In genomic region chr7:19532240-19532639, GRCm38 (mm10) we compare ENCODE assay signal across 24 mouse cellular contexts. TPM values are rescaled to one million over a fixed set of nuclear protein-coding genes. Genes with fewer than 3 reads are reported as not detected.
A peak's percentile ranks its signal among the peaks of the same experiment; 100 is the strongest.
DNase-seq lines count a peak whose midpoint lies in the region; ATAC-seq and TF ChIP-seq lines count a peak whose summit lies in the region.
"Had no signal": no experiment of that assay in that cellular context is flagged by ENCODE, and none has a peak within 500 bp of the region (broad histone marks: within the 10 kb centered on the region; RNA-seq: fewer than 3 reads in every experiment).

No protein-coding gene starts in this region.

- no peak overlapping the region for H3K9ac ChIP-seq in forebrain, embryonic 12.5 days
- H3K9ac ChIP-seq in forebrain, postnatal 0 days: no peak overlapping the region
- H3K9ac ChIP-seq in lung, embryonic 15.5 days: no peak overlapping the region
- H3K9ac ChIP-seq in lung, postnatal 0 days (replicated peaks; ENCODE audit: low read depth): no peak overlapping the region
- H3K9ac ChIP-seq in embryonic facial prominence, embryonic 14.5 days (ENCODE audit: low read depth, low read length): no peak overlapping the region
- H3K9ac ChIP-seq: embryonic facial prominence, embryonic 15.5 days; forebrain, embryonic 15.5 days; heart, embryonic 15.5 days; hindbrain, embryonic 14.5 days had no signal

- 0 out of 2 replicates have a peak overlapping the region, but pooled peaks have one; percentile 19 for H3K27ac ChIP-seq in forebrain, embryonic 12.5 days
- no peak overlapping the region for H3K27ac ChIP-seq in forebrain, postnatal 0 days (ENCODE audit: low read depth, low read length)
- H3K27ac ChIP-seq in lung, embryonic 15.5 days: no peak overlapping the region
- H3K27ac ChIP-seq in lung, postnatal 0 days (ENCODE audit: low read length): no peak overlapping the region
- H3K27ac ChIP-seq in embryonic facial prominence, embryonic 14.5 days (replicated peaks; ENCODE audit: low read depth, low read length): 0 out of 2 replicates have a peak overlapping the region, but pooled peaks have one; percentile 10
- H3K27ac ChIP-seq: embryonic facial prominence, embryonic 15.5 days; forebrain, embryonic 10.5 days; forebrain, embryonic 15.5 days; heart, embryonic 15.5 days; hindbrain, embryonic 10.5 days; hindbrain, embryonic 14.5 days had no signal

- no peak for DNase-seq in forebrain, postnatal 0 days
- no peak for DNase-seq in lung, postnatal 0 days (ENCODE audit: low spot score)
- peak; percentile 68 for DNase-seq in embryonic facial prominence, embryonic 14.5 days (ENCODE audit: low spot score)
- DNase-seq in T-cell, adult 2 months (ENCODE audit: low spot score): no peak
- DNase-seq: adrenal gland, adult 8-10 months; adrenal gland, postnatal 36 days; cerebellum, adult 11 months; cerebellum, adult 8-10 months; embryo, embryonic 11 days; gastrocnemius, postnatal 10 days; heart, adult 18-20 months had no signal

- no peak for TF ChIP-seq CTCF in forebrain, postnatal 0 days (IDR thresholded peaks at IDR 0.05; ENCODE audit: low read depth)
- no peak for TF ChIP-seq CTCF in lung, postnatal 0 days (IDR thresholded peaks at IDR 0.05)

- no peak overlapping the region for H3K4me3 ChIP-seq in forebrain, embryonic 12.5 days (replicated peaks)
- no peak overlapping the region for H3K4me3 ChIP-seq in forebrain, postnatal 0 days (ENCODE audit: low read depth, low read length)
- H3K4me3 ChIP-seq in lung, embryonic 15.5 days: no peak overlapping the region
- no peak overlapping the region for H3K4me3 ChIP-seq in lung, postnatal 0 days (ENCODE audit: low read depth, low read length)
- no peak overlapping the region for H3K4me3 ChIP-seq in embryonic facial prominence, embryonic 14.5 days (ENCODE audit: low read depth, low read length)
- H3K4me3 ChIP-seq: embryonic facial prominence, embryonic 15.5 days; erythroblast, embryonic 14.5 days; forebrain, embryonic 10.5 days; forebrain, embryonic 15.5 days; heart, embryonic 15.5 days; hindbrain, embryonic 10.5 days had no signal

- WGBS in forebrain, embryonic 12.5 days: 94% methylated on average over 13 of the region's 14 CpGs
- WGBS in forebrain, postnatal 0 days: 84% methylated on average over 14 of the region's 14 CpGs
- 80% methylated on average over 14 of the region's 14 CpGs for WGBS in lung, embryonic 15.5 days
- 76% methylated on average over 14 of the region's 14 CpGs for WGBS in lung, postnatal 0 days
- 84% methylated on average over 14 of the region's 14 CpGs for WGBS in embryonic facial prominence, embryonic 14.5 days

- no peak for TF ChIP-seq EP300 in lung, postnatal 0 days (IDR thresholded peaks at IDR 0.05)

- H3K36me3 ChIP-seq in forebrain, embryonic 12.5 days (replicated peaks): peaks cover 71% of the 10 kb centered on the region
- H3K36me3 ChIP-seq in forebrain, postnatal 0 days (ENCODE audit: insufficient read depth): peaks cover 60% of the 10 kb centered on the region
- peaks cover 53% of the 10 kb centered on the region for H3K36me3 ChIP-seq in lung, embryonic 15.5 days
- H3K36me3 ChIP-seq in lung, postnatal 0 days (ENCODE audit: insufficient read depth, low read length): peaks cover 26% of the 10 kb centered on the region
- H3K36me3 ChIP-seq in embryonic facial prominence, embryonic 14.5 days (ENCODE audit: control insufficient read depth, insufficient read depth, low read length): peaks cover 68% of the 10 kb centered on the region

- H3K9me3 ChIP-seq in forebrain, embryonic 12.5 days: no peaks in the 10 kb centered on the region
- no peaks in the 10 kb centered on the region for H3K9me3 ChIP-seq in forebrain, postnatal 0 days (ENCODE audit: low read length)
- H3K9me3 ChIP-seq in lung, embryonic 15.5 days: no peaks in the 10 kb centered on the region
- no peaks in the 10 kb centered on the region for H3K9me3 ChIP-seq in lung, postnatal 0 days (ENCODE audit: low read length)
- H3K9me3 ChIP-seq in embryonic facial prominence, embryonic 14.5 days (ENCODE audit: control insufficient read depth, low read length): no peaks in the 10 kb centered on the region
- H3K9me3 ChIP-seq: embryonic facial prominence, embryonic 15.5 days; forebrain, embryonic 10.5 days; forebrain, embryonic 15.5 days; heart, embryonic 15.5 days; hindbrain, embryonic 10.5 days had no signal

- no peaks in the 10 kb centered on the region for H3K4me1 ChIP-seq in forebrain, embryonic 12.5 days
- no peaks in the 10 kb centered on the region for H3K4me1 ChIP-seq in forebrain, postnatal 0 days (ENCODE audit: insufficient read depth)
- H3K4me1 ChIP-seq in lung, embryonic 15.5 days: no peaks in the 10 kb centered on the region
- H3K4me1 ChIP-seq in lung, postnatal 0 days (ENCODE audit: insufficient read depth, low read depth, low read length): no peaks in the 10 kb centered on the region
- no peaks in the 10 kb centered on the region for H3K4me1 ChIP-seq in embryonic facial prominence, embryonic 14.5 days (ENCODE audit: control insufficient read depth, insufficient read depth, low read length)
- H3K4me1 ChIP-seq: embryonic facial prominence, embryonic 15.5 days; forebrain, embryonic 10.5 days; forebrain, embryonic 15.5 days had no signal

- ATAC-seq in forebrain, embryonic 12.5 days (ENCODE audit: low FRiP score): no peak
- no peak for ATAC-seq in forebrain, postnatal 0 days
- ATAC-seq in lung, embryonic 15.5 days (ENCODE audit: borderline replicate concordance, extremely low read depth, low FRiP score, low TSS enrichment): 0 out of 2 replicates have a peak, but pooled peaks have one; percentile 24
- no peak for ATAC-seq in lung, postnatal 0 days
- ATAC-seq in embryonic facial prominence, embryonic 14.5 days (ENCODE audit: low read depth): 0 out of 2 replicates have a peak, but pooled peaks have one; percentile 24
- ATAC-seq in cerebellum, adult (ENCODE audit: insufficient number of reproducible peaks, low FRiP score, low TSS enrichment): no peak
- ATAC-seq: forebrain, embryonic 15.5 days had no signal

- no peak overlapping the region for H3K4me2 ChIP-seq in forebrain, embryonic 12.5 days
- H3K4me2 ChIP-seq in forebrain, postnatal 0 days (ENCODE audit: low read depth): no peak overlapping the region
- H3K4me2 ChIP-seq in lung, embryonic 15.5 days: no peak overlapping the region
- H3K4me2 ChIP-seq in lung, postnatal 0 days (replicated peaks; ENCODE audit: low read depth, low read length): no peak overlapping the region
- H3K4me2 ChIP-seq in embryonic facial prominence, embryonic 14.5 days (ENCODE audit: low read depth, low read length): no peak overlapping the region
- H3K4me2 ChIP-seq: embryonic facial prominence, embryonic 15.5 days; forebrain, embryonic 15.5 days; heart, embryonic 11.5 days; heart, embryonic 15.5 days; hindbrain, embryonic 14.5 days had no signal

- H3K27me3 ChIP-seq in forebrain, embryonic 12.5 days: no peaks in the 10 kb centered on the region
- H3K27me3 ChIP-seq in forebrain, postnatal 0 days (ENCODE audit: insufficient read depth, low read length): no peaks in the 10 kb centered on the region
- H3K27me3 ChIP-seq in lung, embryonic 15.5 days: no peaks in the 10 kb centered on the region
- H3K27me3 ChIP-seq in lung, postnatal 0 days (replicated peaks; ENCODE audit: insufficient read depth, low read length): no peaks in the 10 kb centered on the region
- no peaks in the 10 kb centered on the region for H3K27me3 ChIP-seq in embryonic facial prominence, embryonic 14.5 days (replicated peaks; ENCODE audit: control insufficient read depth, insufficient read depth, low read length)
- H3K27me3 ChIP-seq: CH12.LX; embryonic facial prominence, embryonic 15.5 days; forebrain, embryonic 15.5 days; heart, embryonic 15.5 days had no signal

RNA-seq across cellular contexts. Expression of gene Nkpd1, which starts 14.6 kb away (rescaled TPM):
- polyA plus RNA-seq in forebrain, embryonic 12.5 days (2016; fragmentation: Nextera tagmentation; extraction: Ambion mirVana): 0.17 TPM in 1 of 2 replicates, not detected in the other
- 2.0 and 3.4 TPM in 2 replicates for total RNA-seq in forebrain, postnatal 0 days (2014; rRNA removed)
- polyA plus RNA-seq in forebrain, postnatal 0 days (2015; fragmentation: Nextera tagmentation; extraction: Ambion mirVana): 1.1 and 2.3 TPM in 2 replicates
- polyA plus RNA-seq in lung, embryonic 15.5 days (2015; fragmentation: Nextera tagmentation; extraction: Ambion mirVana): 0.20 TPM in 1 of 2 replicates, not detected in the other
- polyA plus RNA-seq in lung, postnatal 0 days (2015; fragmentation: Nextera tagmentation; extraction: Ambion mirVana): 0.05 and 0.15 TPM in 2 replicates
- 0.14 and 0.42 TPM in 2 replicates for polyA plus RNA-seq in embryonic facial prominence, embryonic 14.5 days (2014; fragmentation: Nextera tagmentation; extraction: Ambion mirVana)
- total RNA-seq: gastrocnemius, postnatal 10 days; heart, postnatal 25 days had no signal
- polyA plus RNA-seq: heart, embryonic 11.5 days; heart, embryonic 15.5 days had no signal

RNA-seq across cellular contexts. Expression of gene Trappc6a, which starts 24.0 kb away (rescaled TPM):
- polyA plus RNA-seq in forebrain, embryonic 12.5 days (2016; fragmentation: Nextera tagmentation; extraction: Ambion mirVana): 43.6 and 47.5 TPM in 2 replicates
- 28.5 and 28.8 TPM in 2 replicates for total RNA-seq in forebrain, postnatal 0 days (2014; rRNA removed)
- 38.7 and 38.8 TPM in 2 replicates for polyA plus RNA-seq in forebrain, postnatal 0 days (2015; fragmentation: Nextera tagmentation; extraction: Ambion mirVana)
- 97.8 and 103 TPM in 2 replicates for polyA plus RNA-seq in lung, embryonic 15.5 days (2015; fragmentation: Nextera tagmentation; extraction: Ambion mirVana)
- polyA plus RNA-seq in lung, postnatal 0 days (2015; fragmentation: Nextera tagmentation; extraction: Ambion mirVana): 85.5 and 91.9 TPM in 2 replicates
- 61.8 and 67.3 TPM in 2 replicates for polyA plus RNA-seq in embryonic facial prominence, embryonic 14.5 days (2014; fragmentation: Nextera tagmentation; extraction: Ambion mirVana)

RNA-seq across cellular contexts. Expression of gene Bloc1s3, which starts 24.1 kb away (rescaled TPM):
- polyA plus RNA-seq in forebrain, embryonic 12.5 days (2016; fragmentation: Nextera tagmentation; extraction: Ambion mirVana): 3.5 and 3.9 TPM in 2 replicates
- 17.3 and 17.8 TPM in 2 replicates for total RNA-seq in forebrain, postnatal 0 days (2014; rRNA removed)
- polyA plus RNA-seq in forebrain, postnatal 0 days (2015; fragmentation: Nextera tagmentation; extraction: Ambion mirVana): 4.5 and 5.1 TPM in 2 replicates
- 2.0 TPM in 2 replicates for polyA plus RNA-seq in lung, embryonic 15.5 days (2015; fragmentation: Nextera tagmentation; extraction: Ambion mirVana)
- 2.6 and 3.0 TPM in 2 replicates for polyA plus RNA-seq in lung, postnatal 0 days (2015; fragmentation: Nextera tagmentation; extraction: Ambion mirVana)
- polyA plus RNA-seq in embryonic facial prominence, embryonic 14.5 days (2014; fragmentation: Nextera tagmentation; extraction: Ambion mirVana): 0.74 and 0.93 TPM in 2 replicates

RNA-seq across cellular contexts. Expression of gene Ppp1r37, which starts 30.6 kb away (rescaled TPM):
- polyA plus RNA-seq in forebrain, embryonic 12.5 days (2016; fragmentation: Nextera tagmentation; extraction: Ambion mirVana): 34.9 and 35.4 TPM in 2 replicates
- total RNA-seq in forebrain, postnatal 0 days (2014; rRNA removed): 86.4 and 87.8 TPM in 2 replicates
- 23.4 and 27.2 TPM in 2 replicates for polyA plus RNA-seq in forebrain, postnatal 0 days (2015; fragmentation: Nextera tagmentation; extraction: Ambion mirVana)
- polyA plus RNA-seq in lung, embryonic 15.5 days (2015; fragmentation: Nextera tagmentation; extraction: Ambion mirVana): 23.8 and 24.8 TPM in 2 replicates
- polyA plus RNA-seq in lung, postnatal 0 days (2015; fragmentation: Nextera tagmentation; extraction: Ambion mirVana): 19.1 and 20.3 TPM in 2 replicates
- 4.9 and 5.7 TPM in 2 replicates for polyA plus RNA-seq in embryonic facial prominence, embryonic 14.5 days (2014; fragmentation: Nextera tagmentation; extraction: Ambion mirVana)

RNA-seq across cellular contexts. Expression of gene Zfp296, which starts 44.8 kb away (rescaled TPM):
- polyA plus RNA-seq in forebrain, embryonic 12.5 days (2016; fragmentation: Nextera tagmentation; extraction: Ambion mirVana): 0.18 and 0.34 TPM in 2 replicates
- total RNA-seq in forebrain, postnatal 0 days (2014; rRNA removed): 0.31 and 1.2 TPM in 2 replicates
- 0.09 and 0.16 TPM in 2 replicates for polyA plus RNA-seq in forebrain, postnatal 0 days (2015; fragmentation: Nextera tagmentation; extraction: Ambion mirVana)
- polyA plus RNA-seq in lung, embryonic 15.5 days (2015; fragmentation: Nextera tagmentation; extraction: Ambion mirVana): 0.50 and 0.54 TPM in 2 replicates
- polyA plus RNA-seq in lung, postnatal 0 days (2015; fragmentation: Nextera tagmentation; extraction: Ambion mirVana): 0.76 and 0.88 TPM in 2 replicates
- polyA plus RNA-seq in embryonic facial prominence, embryonic 14.5 days (2014; fragmentation: Nextera tagmentation; extraction: Ambion mirVana): 0.48 and 1.2 TPM in 2 replicates

Comparison
In these comparisons a context has a peak if more than half of its experiments do, and no peak if none do; other contexts are left out.
1. ATAC-seq: peak in lung, embryonic 15.5 days (single experiment) and embryonic facial prominence, embryonic 14.5 days (single experiment); none in forebrain, embryonic 12.5 days (single experiment), forebrain, postnatal 0 days (single experiment), lung, postnatal 0 days (single experiment) and cerebellum, adult (single experiment).
2. H3K27ac ChIP-seq: peak in forebrain, embryonic 12.5 days (single experiment) and embryonic facial prominence, embryonic 14.5 days (single experiment); none in forebrain, postnatal 0 days (single experiment), lung, embryonic 15.5 days (single experiment) and lung, postnatal 0 days (single experiment).